Mouse (Mus musculus) common myeloid progenitor, adult 5-6 weeks (primary cell): ENCODE data around the gene Pdcd11. TPM values are rescaled to one million over a fixed set of nuclear protein-coding genes. Genes with fewer than 3 reads are reported as not detected.
"Not testable (repeated sequence)": the region's sequence is repeated elsewhere in the genome, so short reads cannot be mapped to it uniquely, and the experiment has no call there.

Experiments
- ATAC-seq: replicated peaks from 2 replicates; pipeline ENCODE4 v1.8.0; 2016; ENCODE audit warnings: low read depth, mild to moderate bottlenecking, moderate TSS enrichment, inconsistent platforms; ENCODE audit not compliant: poor library complexity, severe bottlenecking
- total RNA-seq: library from RNA; stranded (forward); fragments of 200-1000, 187-1606 nt; gene quantifications from 2 replicates; pipeline ENCODE4 v1.2.3, GENCODE M21; 2017

Gene Pdcd11
- total RNA-seq, 1 experiment from 2014 or later: 37.1 TPM

- ATAC-seq: peak; percentile 78
Measured at GRCm38 (mm10) chr19:47121054-47121453, 30.5 kb downstream of the Pdcd11 start.

- ATAC-seq: peak; percentile 69; the same call in 1 of the 2 replicates
Measured at GRCm38 (mm10) chr19:47122802-47123201, 32.2 kb downstream of the Pdcd11 start.

GRCm38 (mm10) chr19:47128164-47128563 lies 37.6 kb downstream of the Pdcd11 start:
- ATAC-seq: no peak

- ATAC-seq: no peak
Measured at GRCm38 (mm10) chr19:47128835-47129234, 38.3 kb downstream of the Pdcd11 start.

- ATAC-seq: no peak
Measured at GRCm38 (mm10) chr19:47130551-47131125, 40.1 kb downstream of the Pdcd11 start.

- peak; percentile 72 for ATAC-seq
Measured at GRCm38 (mm10) chr19:47133161-47133560, 42.6 kb downstream of the Pdcd11 start.

- no peak for ATAC-seq
Measured at GRCm38 (mm10) chr19:47135568-47135967, 45.0 kb downstream of the Pdcd11 start.

GRCm38 (mm10) chr19:47136170-47136569 lies 45.6 kb downstream of the Pdcd11 start:
- no peak for ATAC-seq

- ATAC-seq: peak; percentile 59
Measured at GRCm38 (mm10) chr19:47137051-47137581, 46.5 kb downstream of the Pdcd11 start.

GRCm38 (mm10) chr19:47137771-47138421 lies 47.3 kb downstream of the Pdcd11 start, which contains the start of gene Calhm2:
Calhm2 (minus strand) TSS chr19:47138294.
- ATAC-seq: peak; percentile 52

GRCm38 (mm10) chr19:47139611-47140010 lies 49.0 kb downstream of the Pdcd11 start:
- ATAC-seq: not testable (repeated sequence)

GRCm38 (mm10) chr19:47142438-47142837 lies 51.9 kb downstream of the Pdcd11 start:
- ATAC-seq: no peak

- ATAC-seq: no peak
Measured at GRCm38 (mm10) chr19:47144154-47144553, 53.6 kb downstream of the Pdcd11 start, which contains the start of gene Calhm1. Calhm1 (minus strand) TSS chr19:47144254.

- no peak for ATAC-seq
Measured at GRCm38 (mm10) chr19:47148267-47148847, 57.8 kb downstream of the Pdcd11 start.

GRCm38 (mm10) chr19:47149854-47150253 lies 59.3 kb downstream of the Pdcd11 start:
- no peak for ATAC-seq

- no peak for ATAC-seq
Measured at GRCm38 (mm10) chr19:47151332-47152061, 60.9 kb downstream of the Pdcd11 start.

- ATAC-seq: no peak
Measured at GRCm38 (mm10) chr19:47152062-47152369, 61.4 kb downstream of the Pdcd11 start.

- ATAC-seq: no peak
Measured at GRCm38 (mm10) chr19:47153767-47154166, 63.2 kb downstream of the Pdcd11 start.

- ATAC-seq: no peak
Measured at GRCm38 (mm10) chr19:47157664-47158063, 67.1 kb downstream of the Pdcd11 start, which contains the start of gene Calhm3. Calhm3 (minus strand) TSS chr19:47157764.

GRCm38 (mm10) chr19:47161669-47162068 lies 71.1 kb downstream of the Pdcd11 start:
- no peak for ATAC-seq
